Mouse (Mus musculus) midbrain, embryonic 16.5 days (tissue): ENCODE data around the gene 9430097D07Rik. TPM values are rescaled to one million over a fixed set of nuclear protein-coding genes. Genes with fewer than 3 reads are reported as not detected.

Experiments
- ATAC-seq: fragments of 200-750 bp; cut with Nextera tagmentation; 2 replicates; pipeline ENCODE4 v1.8.0; 2017; ENCODE audit warnings: moderate TSS enrichment
- H3K27ac ChIP-seq: fragments of 300-500 bp; sonication (generic); 2 replicates; pipeline ENCODE4 v1.5.1; 2014; ENCODE audit warnings: mild to moderate bottlenecking, low read length, mixed read lengths
- H3K27me3 ChIP-seq: fragments of 300-500 bp; sonication (generic); 2 replicates; pipeline ENCODE4 v1.6.1; 2014; ENCODE audit warnings: low read depth, low read length, mixed read lengths; ENCODE audit not compliant: control insufficient read depth, insufficient read depth
- H3K36me3 ChIP-seq: fragments of 300-500 bp; sonication (generic); 2 replicates; pipeline ENCODE4 v1.6.1; 2014; ENCODE audit warnings: mild to moderate bottlenecking, low read length, moderate library complexity, mixed read lengths; ENCODE audit not compliant: control insufficient read depth, insufficient read depth
- H3K4me1 ChIP-seq: fragments of 300-500 bp; sonication (generic); 2 replicates; pipeline ENCODE4 v1.6.1; 2014; ENCODE audit warnings: mild to moderate bottlenecking, low read length, mixed read lengths; ENCODE audit not compliant: control insufficient read depth, insufficient read depth
- H3K4me2 ChIP-seq: fragments of 300-500 bp; sonication (generic); 2 replicates; pipeline ENCODE4 v1.6.1; 2014; ENCODE audit warnings: mild to moderate bottlenecking, low read length, mixed read lengths
- H3K4me3 ChIP-seq: fragments of 300-500 bp; sonication (generic); 2 replicates; pipeline ENCODE4 v1.5.1; 2014; ENCODE audit warnings: low read depth, mild to moderate bottlenecking, low read length, moderate library complexity, mixed read lengths
- H3K9ac ChIP-seq: fragments of 300-500 bp; sonication (generic); 2 replicates; pipeline ENCODE4 v1.6.1; 2014; ENCODE audit warnings: low read depth, low read length, mixed read lengths
- H3K9me3 ChIP-seq: fragments of 300-500 bp; sonication (generic); replicated peaks from 2 replicates; pipeline ENCODE4 v1.6.1; 2014; ENCODE audit warnings: mild to moderate bottlenecking, low read length, mixed read lengths; ENCODE audit not compliant: control insufficient read depth, poor library complexity, severe bottlenecking
- WGBS: fragments of 180-500 bp; shearing (Covaris S2); extraction: QIAGEN DNeasy Blood & Tissue Kit; methylation state at CpG from one replicate; pipeline ENCODE4 v1.1.7; 2014; 5-methylcytosine and 5-hydroxymethylcytosine counted together
- polyA plus RNA-seq: library from polyadenylated mRNA; unstranded; fragments of >200 nt; fragmentation: Nextera tagmentation; extraction: Ambion mirVana; gene quantifications from 2 replicates; pipeline ENCODE4 v1.2.1, GENCODE M21; 2015

9430097D07Rik gene
- polyA plus RNA-seq, 1 experiment from 2014 or later = 1.1 TPM

GRCm38 (mm10) chr2:32525816-32526215 lies 49.7 kb downstream of the 9430097D07Rik start:
- Histone ChIP-seq H3K4me1 (no peaks in the 10 kb centered on the region), H3K4me3 (no peak overlapping the region), H3K36me3 (no peaks in the 10 kb centered on the region), H3K27me3 (no peaks in the 10 kb centered on the region), H3K9ac (no peak overlapping the region), H3K27ac (no peak overlapping the region), H3K4me2 (no peak overlapping the region), H3K9me3 (no peaks in the 10 kb centered on the region)
- 88% methylated on average over 12 of the region's 12 CpGs for WGBS
- no peak for ATAC-seq

- no peak for ATAC-seq
- Histone ChIP-seq H3K4me3 (no peak overlapping the region), H3K9me3 (no peaks in the 10 kb centered on the region), H3K4me2 (no peak overlapping the region), H3K36me3 (no peaks in the 10 kb centered on the region), H3K4me1 (no peaks in the 10 kb centered on the region), H3K27me3 (no peaks in the 10 kb centered on the region), H3K27ac (no peak overlapping the region), H3K9ac (no peak overlapping the region)
- WGBS = 89% methylated on average over 13 of the region's 13 CpGs
Measured at GRCm38 (mm10) chr2:32524536-32525031, 50.9 kb downstream of the 9430097D07Rik start.

Other genes starting within 250 kb of the 9430097D07Rik start
- gene Ciz1, start 223.4 kb downstream of the 9430097D07Rik start, polyA plus RNA-seq = 56.3 and 58.7 TPM in 2 replicates
- 55.1 and 66.3 TPM in 2 replicates for gene Dnm1, start 222.3 kb downstream of the 9430097D07Rik start, polyA plus RNA-seq
- gene 1110008P14Rik, start 193.7 kb downstream of the 9430097D07Rik start, polyA plus RNA-seq = 117 and 132 TPM in 2 replicates
- gene Lcn2, start 187.4 kb downstream of the 9430097D07Rik start, polyA plus RNA-seq = 0.86 and 1.2 TPM in 2 replicates
- 50.7 and 51.4 TPM in 2 replicates for gene Ptges2, start 179.8 kb downstream of the 9430097D07Rik start, polyA plus RNA-seq
- gene Naif1, start 125.2 kb downstream of the 9430097D07Rik start, polyA plus RNA-seq = 5.3 and 5.5 TPM in 2 replicates
- gene Slc25a25, start 124.2 kb downstream of the 9430097D07Rik start, polyA plus RNA-seq = 55.1 and 60.1 TPM in 2 replicates
- gene Fam102a, start 40.4 kb downstream of the 9430097D07Rik start, polyA plus RNA-seq = 5.0 and 5.9 TPM in 2 replicates
- gene Dpm2, start 4.8 kb downstream of the 9430097D07Rik start, polyA plus RNA-seq = 136 TPM in 2 replicates
- gene Pip5kl1, start 887 bp downstream of the 9430097D07Rik start, polyA plus RNA-seq = 14.5 and 17.1 TPM in 2 replicates
- gene St6galnac4, start 11.4 kb upstream of the 9430097D07Rik start, polyA plus RNA-seq = 33.4 and 39.0 TPM in 2 replicates
- gene St6galnac6, start 24.0 kb upstream of the 9430097D07Rik start, polyA plus RNA-seq = 26.5 and 36.4 TPM in 2 replicates
- gene Ak1, start 46.1 kb upstream of the 9430097D07Rik start, polyA plus RNA-seq = 107 and 108 TPM in 2 replicates
- 27.2 and 30.3 TPM in 2 replicates for gene Eng, start 70.9 kb upstream of the 9430097D07Rik start, polyA plus RNA-seq
- gene Fpgs, start 128.5 kb upstream of the 9430097D07Rik start, polyA plus RNA-seq = 21.1 and 23.5 TPM in 2 replicates
- 61.3 and 67.3 TPM in 2 replicates for gene Cdk9, start 137.4 kb upstream of the 9430097D07Rik start, polyA plus RNA-seq
- 51.1 and 59.3 TPM in 2 replicates for gene Sh2d3c, start 145.4 kb upstream of the 9430097D07Rik start, polyA plus RNA-seq
- 3.2 and 3.5 TPM in 2 replicates for gene 6330409D20Rik, start 165.3 kb upstream of the 9430097D07Rik start, polyA plus RNA-seq
- 46.9 and 48.5 TPM in 2 replicates for gene Tor2a, start 181.6 kb upstream of the 9430097D07Rik start, polyA plus RNA-seq
- gene Ttc16, start 199.9 kb upstream of the 9430097D07Rik start, polyA plus RNA-seq = 0.68 and 0.80 TPM in 2 replicates
- 4.9 and 5.0 TPM in 2 replicates for gene Ptrh1, start 200.1 kb upstream of the 9430097D07Rik start, polyA plus RNA-seq
- gene Cfap157, start 208.7 kb upstream of the 9430097D07Rik start, polyA plus RNA-seq = 0.82 and 0.99 TPM in 2 replicates